Mouse (Mus musculus) liver, embryonic 15.5 days (tissue): ENCODE results near the gene Copz1. TPM values are rescaled to one million over a fixed set of nuclear protein-coding genes. Genes with fewer than 3 reads are reported as not detected.
"Not testable (repeated sequence)": the region's sequence is repeated elsewhere in the genome, so short reads cannot be mapped to it uniquely, and the experiment has no call there.

ENCODE experiments used
- ATAC-seq: fragments of 200-750 bp; cut with Nextera tagmentation; 2 replicates; pipeline ENCODE4 v1.8.0; 2017; ENCODE audit warnings: moderate number of reproducible peaks, mild to moderate bottlenecking, moderate library complexity; ENCODE audit not compliant: insufficient read depth
- H3K27ac ChIP-seq: fragments of 300-500 bp; sonication (generic); replicated peaks from 2 replicates; pipeline ENCODE4 v1.5.1; 2015; ENCODE audit warnings: mild to moderate bottlenecking, inconsistent platforms
- H3K27me3 ChIP-seq: fragments of 300-500 bp; sonication (generic); 2 replicates; pipeline ENCODE4 v1.6.1; 2015; ENCODE audit warnings: mild to moderate bottlenecking, inconsistent platforms
- H3K36me3 ChIP-seq: fragments of 300-500 bp; sonication (generic); replicated peaks from 2 replicates; pipeline ENCODE4 v1.6.1; 2015; ENCODE audit warnings: moderate library complexity, mild to moderate bottlenecking, inconsistent platforms
- H3K4me1 ChIP-seq: fragments of 300-500 bp; sonication (generic); replicated peaks from 2 replicates; pipeline ENCODE4 v1.6.1; 2015; ENCODE audit warnings: inconsistent platforms
- H3K4me2 ChIP-seq: fragments of 300-500 bp; sonication (generic); 2 replicates; pipeline ENCODE4 v1.6.1; 2015; ENCODE audit warnings: moderate library complexity, mild to moderate bottlenecking, inconsistent platforms
- H3K4me3 ChIP-seq: fragments of 300-500 bp; sonication (generic); replicated peaks from 2 replicates; pipeline ENCODE4 v1.5.1; 2015; ENCODE audit warnings: mild to moderate bottlenecking, inconsistent platforms
- H3K9ac ChIP-seq: fragments of 300-500 bp; sonication (generic); 2 replicates; pipeline ENCODE4 v1.6.1; 2015; ENCODE audit warnings: moderate library complexity, mild to moderate bottlenecking, inconsistent platforms
- H3K9me3 ChIP-seq: fragments of 300-500 bp; sonication (generic); replicated peaks from 2 replicates; pipeline ENCODE4 v1.6.1; 2016; ENCODE audit warnings: inconsistent platforms
- WGBS: fragments of 180-500 bp; shearing (Covaris S2); methylation state at CpG from one replicate; pipeline ENCODE4 v1.1.7; 2015; ENCODE audit warnings: mixed read lengths; ENCODE audit not compliant: insufficient replicate concordance; 5-methylcytosine and 5-hydroxymethylcytosine counted together
- polyA plus RNA-seq: library from polyadenylated mRNA; unstranded; fragments of >200 nt; fragmentation: Nextera tagmentation; extraction: Ambion mirVana; gene quantifications from 2 replicates; pipeline ENCODE4 v1.2.1, GENCODE M21; 2015

The Copz1 gene
- polyA plus RNA-seq, 1 experiment from 2014 or later, result 196 TPM

- 36% methylated on average over 1 of the region's 1 CpGs for WGBS
- peak overlapping the region; percentile 85 for H3K4me2 ChIP-seq
- H3K9ac ChIP-seq, result peak overlapping the region; percentile 94
- H3K36me3 ChIP-seq, result peaks cover 45% of the 10 kb centered on the region
- peaks cover 76% of the 10 kb centered on the region for H3K4me1 ChIP-seq
- no peak for ATAC-seq
- H3K27me3 ChIP-seq, result no peaks in the 10 kb centered on the region
- peak overlapping the region; percentile 77 for H3K4me3 ChIP-seq
- peak overlapping the region; percentile 99 for H3K27ac ChIP-seq
- no peaks in the 10 kb centered on the region for H3K9me3 ChIP-seq
These were observed 19.2 kb upstream of the Copz1 start for GRCm38 (mm10) chr15:103253352-103253751.

GRCm38 (mm10) chr15:103255169-103255568, 17.3 kb upstream of the Copz1 start:
- H3K27ac ChIP-seq, result peak overlapping the region; percentile 99
- H3K4me1 ChIP-seq, result peaks cover 76% of the 10 kb centered on the region
- H3K4me2 ChIP-seq, result peak overlapping the region; percentile 85
- WGBS, result 0% methylated on average over 25 of the region's 25 CpGs
- peak; percentile 32 for ATAC-seq
- peaks cover 29% of the 10 kb centered on the region for H3K36me3 ChIP-seq
- peak overlapping the region; percentile 94 for H3K9ac ChIP-seq
- no peaks in the 10 kb centered on the region for H3K27me3 ChIP-seq
- H3K9me3 ChIP-seq, result no peaks in the 10 kb centered on the region
- peak overlapping the region; percentile 77 for H3K4me3 ChIP-seq

- Histone ChIP-seq H3K4me3 (peak overlapping the region; percentile 77), H3K9me3 (no peaks in the 10 kb centered on the region), H3K4me1 (peaks cover 75% of the 10 kb centered on the region), H3K9ac (peak overlapping the region; percentile 94), H3K27ac (peak overlapping the region; percentile 99), H3K36me3 (peaks cover 17% of the 10 kb centered on the region), H3K27me3 (no peaks in the 10 kb centered on the region), H3K4me2 (peak overlapping the region; percentile 85)
- ATAC-seq, result no peak
- 57% methylated on average over 6 of the region's 6 CpGs for WGBS
These were observed 16.1 kb upstream of the Copz1 start for GRCm38 (mm10) chr15:103256210-103256986.

DNA sequence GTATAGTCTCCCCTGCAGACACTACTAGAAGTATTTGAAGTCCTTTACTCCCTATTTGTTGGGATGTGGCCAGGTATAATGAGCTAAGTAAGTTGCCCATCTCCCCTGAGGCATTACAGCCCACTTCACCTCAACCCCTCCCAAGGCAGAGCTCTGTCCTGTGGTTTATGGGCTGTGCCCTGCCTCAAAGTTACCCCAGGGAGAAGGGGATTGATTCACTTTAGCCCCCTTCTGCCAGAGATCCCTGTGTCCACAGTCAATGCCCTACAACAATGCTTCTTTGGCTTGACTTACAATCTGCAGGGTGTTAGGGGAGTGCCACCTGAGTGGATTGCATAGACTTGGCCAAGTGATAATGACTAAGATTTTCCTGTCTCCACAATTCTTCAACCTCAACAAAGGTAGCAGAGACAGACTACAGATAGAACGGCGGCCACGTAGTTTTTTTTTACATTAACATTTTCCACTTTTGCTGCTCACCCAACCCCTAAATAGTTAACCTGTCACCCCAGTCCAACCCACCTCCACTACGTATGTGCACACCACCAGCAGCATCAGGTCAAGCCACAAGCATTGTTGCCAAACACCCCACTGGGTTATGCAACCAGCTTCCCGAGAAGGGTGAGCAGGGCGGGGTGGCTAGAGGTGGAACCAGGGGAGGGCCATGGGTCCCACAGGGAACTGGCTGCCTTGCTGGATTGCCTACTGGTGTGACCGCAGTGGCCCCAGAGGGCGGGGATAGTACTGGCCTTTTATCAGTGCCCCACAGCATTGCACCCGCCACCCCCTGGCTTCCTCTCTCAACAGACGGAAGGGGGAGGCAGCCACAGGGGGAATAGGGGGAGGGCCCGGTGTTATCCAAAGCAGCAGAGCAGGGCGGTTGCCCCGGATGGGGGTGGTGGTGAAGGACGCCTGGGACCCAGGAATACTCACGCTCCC, 14.5 kb upstream of the Copz1 start, which contains the start of gene Nfe2:
Gene Nfe2, minus strand, starts transcription at position 614 of the 939 bp plus-strand sequence.
- peak within 1 kb of the TSS; percentile 85 for H3K4me2 ChIP-seq
- peaks cover 67% of the 10 kb centered on the region for H3K4me1 ChIP-seq
- peak within 1 kb of the TSS; percentile 77 for H3K4me3 ChIP-seq
- H3K27me3 ChIP-seq, result no peaks in the 10 kb centered on the region
- no peaks in the 10 kb centered on the region for H3K9me3 ChIP-seq
- WGBS, result under 1% methylated on average over 15 of the region's 15 CpGs
- H3K27ac ChIP-seq, result peak within 1 kb of the TSS; percentile 99
- peak; percentile 96 for ATAC-seq
- H3K36me3 ChIP-seq, result peaks cover 2% of the 10 kb centered on the region; the same call in 1 of the 2 replicates
- H3K9ac ChIP-seq, result peak within 1 kb of the TSS; percentile 86

- H3K4me3 ChIP-seq, result peak overlapping the region; percentile 77; the same call in 1 of the 2 replicates
- H3K9ac ChIP-seq, result no peak overlapping the region; the same call in 1 of the 2 replicates
- no peaks in the 10 kb centered on the region for H3K27me3 ChIP-seq
- no peak for ATAC-seq
- H3K4me2 ChIP-seq, result peak overlapping the region; percentile 85
- peak overlapping the region; percentile 99 for H3K27ac ChIP-seq
- no peaks in the 10 kb centered on the region for H3K9me3 ChIP-seq
- H3K36me3 ChIP-seq, result no peaks in the 10 kb centered on the region
- H3K4me1 ChIP-seq, result peaks cover 67% of the 10 kb centered on the region
- 31% methylated on average over 5 of the region's 5 CpGs for WGBS
These were observed 13.4 kb upstream of the Copz1 start for GRCm38 (mm10) chr15:103259162-103259561.

- H3K4me1 ChIP-seq, result peaks cover 74% of the 10 kb centered on the region
These were observed 12.5 kb upstream of the Copz1 start for GRCm38 (mm10) chr15:103259989-103260388.

DNA sequence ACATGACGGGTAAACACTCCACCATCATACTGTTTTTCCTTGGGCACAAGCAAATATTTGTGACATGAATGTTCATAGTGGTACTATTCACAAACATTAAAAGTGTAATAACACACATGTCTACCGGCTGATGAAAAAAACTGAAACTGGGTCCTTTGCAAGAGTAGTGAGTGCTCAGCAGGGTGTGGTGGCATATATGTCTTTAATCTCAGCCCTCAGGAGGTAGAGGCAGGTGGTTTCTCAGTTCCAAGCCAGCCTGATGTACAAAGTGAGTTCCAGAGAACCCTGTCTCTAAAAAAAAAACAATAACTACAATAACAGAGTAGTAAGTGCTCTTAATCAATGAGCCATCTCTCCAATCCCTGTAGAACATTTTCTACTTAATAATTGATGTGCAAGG, 7.7 kb upstream of the Copz1 start:
- H3K4me3 ChIP-seq, result no peak overlapping the region
- peak overlapping the region; percentile 46 for H3K27ac ChIP-seq
- 0 out of 2 replicates have a peak overlapping the region, but pooled peaks have one; percentile 1 for H3K4me2 ChIP-seq
- 43% methylated on average over 2 of the region's 2 CpGs for WGBS
- H3K9ac ChIP-seq, result no peak overlapping the region
- H3K9me3 ChIP-seq, result no peaks in the 10 kb centered on the region
- peaks cover 58% of the 10 kb centered on the region for H3K4me1 ChIP-seq
- no peaks in the 10 kb centered on the region for H3K27me3 ChIP-seq
- ATAC-seq, result peak; percentile 50; the same call in 1 of the 2 replicates
- H3K36me3 ChIP-seq, result no peaks in the 10 kb centered on the region

More at GRCm38 (mm10) chr15:103259989-103260388, 12.5 kb upstream of the Copz1 start:
- 6% methylated on average over 1 of the region's 1 CpGs for WGBS
- Histone ChIP-seq H3K4me3 (0 out of 2 replicates have a peak overlapping the region, but pooled peaks have one; percentile 4), H3K9ac (peak overlapping the region; percentile 39), H3K4me2 (peak overlapping the region; percentile 41), H3K27me3 (no peaks in the 10 kb centered on the region), H3K9me3 (no peaks in the 10 kb centered on the region), H3K27ac (peak overlapping the region; percentile 99), H3K36me3 (no peaks in the 10 kb centered on the region)
- ATAC-seq, result no peak

DNA sequence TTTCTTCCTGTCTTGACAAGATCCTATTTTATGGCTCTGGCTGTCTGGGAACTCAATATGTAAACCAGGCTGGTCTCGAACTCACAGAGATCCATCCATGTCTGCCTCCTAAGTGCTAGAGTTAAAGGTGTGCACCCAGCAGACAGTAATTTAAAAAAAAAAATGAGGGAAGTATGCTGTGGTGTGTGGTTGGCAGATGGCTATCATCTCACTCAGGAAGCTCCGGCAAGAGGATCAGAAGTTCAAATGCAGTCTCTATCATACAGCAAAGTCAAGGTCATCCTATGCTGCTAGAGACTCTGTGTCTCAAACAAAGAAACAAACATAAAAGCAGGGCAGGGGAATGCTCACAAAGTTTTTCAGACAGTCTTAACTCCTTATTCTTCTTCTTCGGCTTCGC, 3.6 kb upstream of the Copz1 start:
- Histone ChIP-seq H3K27ac (peak overlapping the region; percentile 55; the same call in 1 of the 2 replicates), H3K4me3 (no peak overlapping the region), H3K4me1 (peaks cover 51% of the 10 kb centered on the region), H3K9ac (no peak overlapping the region), H3K9me3 (no peaks in the 10 kb centered on the region), H3K4me2 (no peak overlapping the region), H3K36me3 (no peaks in the 10 kb centered on the region), H3K27me3 (no peaks in the 10 kb centered on the region)
- 42% methylated on average over 4 of the region's 4 CpGs for WGBS
- no peak for ATAC-seq

- H3K27ac ChIP-seq, H3K27me3 ChIP-seq, H3K9ac ChIP-seq, H3K4me3 ChIP-seq, H3K9me3 ChIP-seq, ATAC-seq: not testable (repeated sequence)
- H3K4me1 ChIP-seq, result peaks cover 79% of the 10 kb centered on the region
- 0 out of 2 replicates have a peak overlapping the region, but pooled peaks have one; percentile 77 for H3K4me2 ChIP-seq
- H3K36me3 ChIP-seq, result peaks cover 31% of the 10 kb centered on the region
- WGBS, result 88% methylated on average over 3 of the region's 3 CpGs
These were observed 3.4 kb downstream of the Copz1 start for GRCm38 (mm10) chr15:103275943-103276342.

- Histone ChIP-seq H3K36me3 (peaks cover 34% of the 10 kb centered on the region), H3K27me3 (no peaks in the 10 kb centered on the region), H3K27ac (no peak overlapping the region; the same call in 1 of the 2 replicates), H3K4me3 (no peak overlapping the region), H3K4me1 (peaks cover 79% of the 10 kb centered on the region), H3K4me2 (no peak overlapping the region), H3K9me3 (no peaks in the 10 kb centered on the region), H3K9ac (no peak overlapping the region)
- ATAC-seq, result no peak
- 68% methylated on average over 7 of the region's 7 CpGs for WGBS
These were observed 5.4 kb downstream of the Copz1 start for GRCm38 (mm10) chr15:103277949-103278348.
